Mouse (Mus musculus): ENCODE data around the gene Chchd1.

The Chchd1 gene

DNA sequence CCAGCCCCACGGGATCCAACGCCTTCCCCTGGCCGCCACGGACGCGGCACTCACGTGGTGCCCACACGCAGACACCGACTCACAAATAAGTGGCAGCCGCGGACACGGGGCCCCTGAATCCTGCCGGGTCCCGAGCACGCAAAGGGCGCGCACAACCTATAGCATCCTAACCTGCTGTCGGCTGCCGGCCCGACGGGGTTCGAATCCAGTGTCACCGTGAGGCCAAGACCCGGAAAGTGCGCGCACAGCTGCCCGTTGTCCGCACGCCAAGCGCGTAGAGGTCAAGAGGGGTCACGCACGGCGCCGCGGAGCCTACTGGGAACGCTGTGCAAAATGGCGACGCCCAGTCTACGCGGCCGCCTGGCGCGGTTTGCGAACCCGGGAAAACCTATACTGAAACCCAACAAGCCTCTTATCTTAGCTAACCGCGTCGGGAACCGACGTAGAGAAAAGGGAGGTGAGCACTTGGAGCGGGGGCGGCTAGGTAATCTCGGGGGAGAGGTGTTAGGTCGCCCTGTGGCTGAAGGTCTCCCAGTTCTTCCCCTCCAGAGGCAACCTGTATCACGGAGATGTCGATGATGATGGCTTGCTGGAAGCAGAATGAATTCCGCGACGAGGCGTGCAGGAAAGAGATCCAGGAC is at the start of gene Chchd1:
Gene Chchd1 (plus strand): TSS at position 266 of the 641 bp plus-strand sequence.
- peak; percentile 88 for DNase-seq

DNA sequence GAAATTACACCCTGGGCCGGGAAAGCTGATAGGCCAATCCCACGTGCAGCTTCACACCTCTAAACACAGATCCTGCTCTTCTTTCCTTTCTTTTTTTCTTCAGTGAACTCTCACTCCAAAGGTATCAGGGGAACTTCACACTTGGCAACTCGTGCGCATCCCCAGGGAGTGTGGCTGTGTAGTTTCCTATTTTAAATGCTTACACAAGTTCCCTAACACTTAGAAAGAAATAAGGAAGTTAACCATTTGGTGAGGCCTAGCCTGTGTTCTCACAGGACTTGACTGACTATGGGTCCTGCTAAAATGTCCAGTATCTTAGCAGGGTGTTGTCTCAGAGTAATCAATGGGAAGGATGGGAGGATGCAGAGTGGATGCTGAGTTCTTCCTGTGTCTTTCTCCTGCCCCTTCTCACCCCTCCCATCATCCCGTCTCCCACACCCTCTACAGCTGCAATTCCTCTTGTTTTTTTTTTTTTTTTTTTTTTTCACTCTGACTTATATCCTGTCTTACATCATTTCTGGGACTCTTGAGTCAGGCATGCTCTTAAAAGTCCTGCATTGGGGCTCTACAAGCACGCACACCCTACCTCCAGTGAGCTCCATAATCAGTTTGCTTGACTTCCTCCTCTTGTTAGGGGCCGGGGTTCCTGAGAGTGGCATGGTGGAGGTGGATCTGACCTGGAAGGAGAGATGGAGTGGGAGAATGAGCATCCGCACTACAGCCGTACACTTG is 48.0 kb upstream of the Chchd1 start:
- DNase-seq: no peak

DNA sequence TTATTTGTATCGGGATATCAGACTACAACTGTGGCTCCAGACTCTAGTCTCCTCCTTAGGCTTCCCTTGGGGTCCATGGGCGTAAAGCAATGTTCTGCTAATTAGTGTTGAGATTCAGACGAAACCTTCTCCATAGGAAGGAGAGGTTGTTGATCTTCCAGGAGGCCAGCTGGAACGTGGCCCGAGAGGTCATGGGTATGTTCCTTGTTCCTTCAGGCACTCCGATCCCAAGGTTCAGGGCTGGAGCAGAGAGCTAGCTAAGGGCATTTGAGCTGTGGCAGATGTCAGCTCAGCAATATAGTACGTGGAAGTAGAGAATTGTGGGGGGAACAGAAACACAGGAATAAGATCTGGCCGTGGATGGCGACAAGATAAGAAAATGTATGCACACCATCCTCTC is 47.1 kb upstream of the Chchd1 start:
- no peak for DNase-seq

DNA sequence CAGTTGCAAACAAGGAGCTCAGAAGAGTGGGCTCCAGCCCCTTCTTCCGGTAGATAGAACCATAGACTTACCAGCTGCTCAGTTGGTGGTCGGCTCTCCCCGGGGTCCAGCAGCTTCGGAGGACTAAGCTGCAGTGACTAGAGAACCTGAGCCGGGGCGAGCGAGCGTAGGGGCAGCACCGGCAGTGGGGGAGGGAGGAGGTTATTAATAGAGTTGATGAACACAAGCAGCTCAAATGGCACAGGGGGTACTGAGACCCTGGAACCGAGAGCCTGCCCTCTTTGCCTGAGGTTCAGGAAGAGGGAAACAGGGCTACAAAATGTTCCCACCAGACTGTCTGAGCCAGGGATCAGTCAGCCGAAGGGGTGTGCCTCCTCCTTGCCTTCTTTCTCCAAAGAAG is 46.4 kb upstream of the Chchd1 start, which contains the start of gene Myoz1:
Gene Myoz1 (minus strand): TSS at position 180 of the 400 bp plus-strand sequence.
- DNase-seq: no peak

DNA sequence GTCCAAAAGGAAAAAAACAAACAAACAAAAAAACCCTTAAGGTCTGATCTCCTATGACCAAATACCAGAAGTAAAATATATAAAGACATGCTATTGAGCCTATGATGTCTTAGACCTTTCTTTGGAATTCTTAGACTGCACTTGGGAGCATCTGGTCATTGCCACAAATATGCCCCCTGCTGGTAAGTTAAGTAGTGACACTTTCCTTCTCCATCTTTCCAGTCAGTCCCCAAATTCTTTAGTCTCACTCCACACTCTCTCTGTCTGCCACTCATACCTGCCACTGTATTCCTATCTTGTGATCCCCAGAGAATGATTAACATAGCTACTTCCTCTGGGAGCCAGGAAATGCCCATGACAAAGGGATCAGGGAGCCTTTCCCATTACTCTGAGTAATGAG is 44.5 kb upstream of the Chchd1 start:
- DNase-seq: no peak

- DNase-seq: no peak
Observed at GRCm38 (mm10) chr14:20658902-20659301, 43.9 kb upstream of the Chchd1 start.

GRCm38 (mm10) chr14:20659687-20660086 is 43.1 kb upstream of the Chchd1 start:
- DNase-seq: no peak

GRCm38 (mm10) chr14:20660827-20661660 is 41.8 kb upstream of the Chchd1 start:
- DNase-seq: peak; percentile 95

DNA sequence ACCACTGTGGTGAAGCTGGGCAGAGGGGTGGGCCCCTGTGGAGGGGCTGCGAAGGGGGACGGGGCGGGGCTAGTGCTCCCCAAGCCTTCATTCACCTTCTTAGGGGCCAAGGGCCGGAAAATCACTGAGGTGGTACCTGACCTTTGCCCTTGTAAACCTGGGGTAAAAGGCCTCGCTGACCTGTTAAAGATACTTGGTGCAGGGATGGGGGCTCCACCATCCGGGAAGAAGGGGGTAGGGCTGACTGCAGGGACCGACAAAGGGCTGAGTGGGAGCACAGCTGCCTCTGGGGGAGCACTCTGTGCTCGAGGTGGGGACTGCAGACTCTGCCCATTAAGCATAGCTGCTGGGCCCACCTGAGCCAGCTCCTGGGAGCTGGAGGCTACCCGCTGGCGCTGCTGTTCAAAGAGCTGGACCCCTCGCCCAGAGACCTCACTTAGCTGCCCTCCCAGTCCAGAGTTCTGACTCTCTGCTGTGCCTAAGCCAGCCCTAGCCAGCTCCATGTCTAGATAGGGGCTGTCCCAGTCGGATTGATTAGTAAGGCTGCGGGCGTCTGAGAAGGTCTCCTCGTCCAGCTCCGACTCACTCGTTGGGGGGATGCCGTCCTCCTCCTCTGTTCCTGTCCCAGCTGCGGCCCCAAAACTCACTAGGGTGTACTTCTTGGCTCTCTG is 41.0 kb upstream of the Chchd1 start:
- DNase-seq: peak; percentile 8

DNA sequence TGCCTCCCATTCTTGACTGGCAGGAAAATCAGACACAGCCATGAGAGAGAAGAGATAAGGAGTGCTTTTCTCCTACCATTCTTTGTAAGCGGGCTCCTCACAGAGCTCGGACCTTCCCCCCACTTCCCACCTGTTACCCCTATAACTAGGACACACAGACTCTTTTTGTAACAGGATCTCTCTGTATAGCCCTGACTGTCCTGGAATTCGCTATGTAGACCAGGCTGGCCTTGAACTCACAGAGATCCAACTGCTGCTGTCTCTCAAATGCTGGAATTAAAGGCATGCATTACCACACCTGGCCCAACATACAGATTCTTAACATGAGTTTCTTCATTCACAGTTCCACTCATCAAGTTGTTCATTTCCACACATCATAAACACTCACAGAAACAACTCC is 40.1 kb upstream of the Chchd1 start:
- DNase-seq: no peak

GRCm38 (mm10) chr14:20663601-20664000 is 39.2 kb upstream of the Chchd1 start:
- no peak for DNase-seq

DNA sequence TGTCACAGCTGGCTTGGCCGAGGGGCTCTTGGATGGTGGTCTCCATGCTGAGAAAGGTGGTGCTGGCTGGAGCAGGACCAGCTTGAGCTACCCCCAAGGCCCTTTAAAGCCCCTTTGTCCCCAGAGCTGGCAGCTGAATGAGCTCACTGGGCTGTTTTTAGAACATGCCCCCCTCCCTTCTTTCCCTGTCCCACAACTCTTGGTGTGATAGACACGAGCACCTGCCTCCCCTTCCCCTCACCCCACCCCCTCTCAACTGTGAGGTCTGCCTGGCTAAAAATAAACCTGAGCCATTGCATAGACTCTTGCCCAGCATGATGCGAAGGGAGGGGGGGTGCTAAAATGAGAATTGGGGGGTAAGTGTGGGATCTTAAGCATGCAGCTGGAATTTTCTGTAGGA is 38.4 kb upstream of the Chchd1 start:
- no peak for DNase-seq

DNA sequence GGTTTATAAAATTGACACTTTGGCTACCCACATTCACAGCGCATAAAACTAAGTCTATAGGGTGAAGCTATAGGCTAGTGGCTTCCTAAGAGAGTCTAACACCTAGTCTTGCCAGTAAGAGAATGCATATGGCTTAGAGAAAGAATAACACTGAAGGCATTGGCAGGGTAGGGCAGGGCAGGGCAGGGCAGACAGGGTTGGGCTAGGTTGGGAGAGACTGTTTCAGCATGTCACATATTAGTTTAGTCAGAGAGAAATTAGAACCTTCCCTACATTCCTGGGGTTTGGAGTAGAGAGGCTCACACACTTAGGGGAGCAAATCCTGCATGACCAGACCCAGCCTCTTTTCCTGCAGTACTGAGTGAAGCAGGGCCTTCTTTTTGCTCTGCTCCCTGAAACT is 35.3 kb upstream of the Chchd1 start:
- DNase-seq: no peak

- no peak for DNase-seq
Observed at GRCm38 (mm10) chr14:20668154-20668810, 34.5 kb upstream of the Chchd1 start, which contains the start of gene Synpo2l. Gene Synpo2l, minus strand, starts transcription at chr14:20668354.

DNA sequence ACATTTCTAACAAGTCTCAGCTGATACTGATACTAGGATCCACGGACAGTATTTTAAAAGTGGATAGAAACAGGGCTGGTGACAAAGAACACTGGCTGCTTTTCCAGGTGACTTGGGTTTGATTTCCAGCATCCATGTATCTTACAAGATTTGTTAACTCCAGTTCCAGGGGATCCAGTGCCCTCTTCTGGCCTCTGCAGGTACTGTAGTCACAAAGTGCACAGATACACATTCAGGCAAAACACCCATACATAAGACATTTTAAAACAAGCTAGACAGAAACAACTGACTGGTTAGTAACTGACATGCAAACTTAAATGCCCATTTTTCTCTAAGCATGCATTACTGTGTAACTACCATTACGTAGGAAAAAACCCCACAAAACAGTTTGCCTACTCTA is 29.8 kb upstream of the Chchd1 start:
- no peak for DNase-seq

DNA sequence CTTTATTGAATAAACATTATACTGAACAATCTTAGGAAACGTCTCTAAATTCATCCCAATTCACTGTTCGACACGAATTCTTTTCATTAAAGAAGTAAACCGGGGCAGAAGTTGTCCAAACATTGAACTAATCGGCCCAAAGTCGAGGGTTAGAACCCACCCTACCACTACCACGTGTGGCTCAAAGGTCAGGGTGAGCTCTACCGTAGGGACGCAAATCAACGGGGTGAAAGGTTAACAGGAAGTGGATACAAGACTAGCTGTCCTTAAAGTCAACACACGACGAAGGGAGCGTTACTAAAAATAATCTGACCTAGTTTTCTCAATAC is 29.1 kb upstream of the Chchd1 start:
- no peak for DNase-seq

DNA sequence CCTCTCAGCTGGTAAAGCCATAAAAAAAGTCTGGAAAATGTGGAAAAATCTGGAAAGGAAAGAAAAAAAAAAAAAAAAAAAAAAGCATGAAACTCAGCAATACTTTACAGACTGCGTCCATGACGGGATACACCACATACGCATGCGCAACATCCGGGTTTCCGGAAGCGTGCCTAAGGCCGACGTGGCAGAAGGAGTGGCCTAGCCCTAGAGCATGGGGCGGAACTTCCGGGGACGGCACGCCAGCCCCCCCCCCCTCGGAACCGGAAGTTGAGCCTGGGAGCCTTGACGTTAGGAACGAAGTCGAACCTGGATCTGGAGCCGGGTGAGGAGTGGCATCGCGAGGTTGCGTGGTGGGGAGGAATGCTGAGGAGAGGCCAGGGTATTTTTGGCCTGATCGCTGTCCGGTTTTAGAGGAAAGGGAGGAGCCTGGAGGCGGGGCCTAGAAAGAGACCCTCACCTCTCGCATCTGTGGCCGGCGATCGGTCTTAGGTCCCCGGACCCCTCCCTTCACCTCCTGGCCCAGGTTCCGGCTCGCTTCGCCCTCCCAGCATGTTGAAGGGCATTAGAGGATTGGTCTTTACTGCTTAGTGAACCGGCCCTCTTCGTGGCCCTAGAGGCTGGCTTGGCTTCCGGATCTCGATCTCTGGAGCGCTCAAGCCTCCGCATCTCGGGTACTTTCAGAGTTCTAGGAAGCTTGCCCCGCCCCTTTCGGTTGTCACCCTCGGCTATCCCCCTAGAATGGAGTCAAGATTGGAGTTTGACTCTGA is 28.6 kb upstream of the Chchd1 start, which contains the start of gene Sec24c:
Gene Sec24c (plus strand): TSS at position 245 of the 770 bp plus-strand sequence.
- DNase-seq: peak; percentile 96

- no peak for DNase-seq
Observed at GRCm38 (mm10) chr14:20677906-20678305, 24.9 kb upstream of the Chchd1 start.

DNA sequence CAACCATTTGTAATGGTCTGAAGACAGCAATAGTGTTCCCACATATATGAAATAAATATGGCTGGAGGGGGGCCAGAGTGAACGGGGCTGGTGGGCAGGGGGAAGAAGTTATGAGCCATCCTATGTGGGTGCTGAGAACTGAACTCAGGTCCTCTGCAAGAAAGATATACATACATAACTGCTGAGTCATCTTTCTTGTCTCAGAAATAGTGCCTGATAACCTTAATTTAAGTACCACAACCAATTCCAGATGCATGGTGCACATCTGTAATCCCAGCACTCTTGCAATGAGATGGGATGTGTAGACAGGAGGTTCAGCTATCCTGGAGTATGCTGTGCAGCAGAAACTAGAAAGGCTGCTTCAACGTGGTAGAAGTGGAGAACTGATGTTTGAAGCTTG is 21.1 kb upstream of the Chchd1 start:
- no peak for DNase-seq

DNA sequence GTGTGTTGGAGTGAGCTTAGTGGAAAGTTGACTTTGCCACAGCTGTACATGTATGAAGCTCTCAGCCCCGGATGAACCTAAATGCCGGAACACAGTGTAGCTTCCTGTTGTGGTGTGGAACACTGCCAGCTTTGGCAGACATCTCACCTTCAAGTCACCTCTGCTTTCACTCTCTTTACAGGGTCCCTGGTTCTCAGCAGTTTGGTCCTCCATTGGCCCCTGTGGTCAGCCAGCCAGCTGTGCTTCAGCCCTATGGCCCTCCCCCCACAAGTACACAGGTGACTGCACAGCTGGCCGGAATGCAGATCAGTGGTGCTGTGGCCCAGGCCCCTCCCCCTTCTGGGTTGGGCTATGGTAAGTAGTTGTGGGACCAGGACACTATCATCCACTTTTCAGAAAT is 20.3 kb upstream of the Chchd1 start:
- DNase-seq: no peak

DNA sequence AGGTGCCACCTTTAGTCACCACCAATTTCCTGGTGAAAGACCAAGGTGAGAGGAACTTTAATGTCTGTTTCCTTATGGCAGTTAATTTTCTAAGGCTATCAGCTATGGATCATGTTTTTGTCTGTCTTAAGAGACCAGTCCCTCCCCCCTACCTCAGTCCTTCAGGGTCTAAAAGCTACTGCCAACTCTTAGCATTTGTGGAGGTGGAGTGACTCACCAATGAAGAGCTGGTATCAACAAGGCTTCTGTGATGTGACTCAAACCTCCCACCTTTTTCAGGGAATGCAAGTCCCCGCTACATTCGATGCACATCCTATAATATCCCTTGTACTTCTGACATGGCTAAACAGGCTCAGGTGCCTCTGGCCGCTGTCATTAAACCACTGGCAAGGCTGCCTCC is 16.2 kb upstream of the Chchd1 start:
- DNase-seq: no peak

- DNase-seq: no peak
Observed at GRCm38 (mm10) chr14:20689009-20689408, 13.8 kb upstream of the Chchd1 start.
